Mouse (Mus musculus) ES-Bruce4 (cell line): Measurements from ENCODE around the gene Anpep. TPM values are rescaled to one million over a fixed set of nuclear protein-coding genes. Genes with fewer than 3 reads are reported as not detected.

ENCODE experiments used
- H3K27ac ChIP-seq: 2 replicates; pipeline ENCODE4 v1.5.1; 2012; ENCODE audit warnings: low read length, inconsistent platforms; ENCODE audit not compliant: insufficient read depth
- H3K27me3 ChIP-seq: 2 replicates; pipeline ENCODE4 v1.6.1; 2012; ENCODE audit warnings: mild to moderate bottlenecking, low read length, inconsistent platforms; ENCODE audit not compliant: control insufficient read depth, poor library complexity, insufficient read depth, severe bottlenecking
- H3K36me3 ChIP-seq: 2 replicates; pipeline ENCODE4 v1.6.1; 2012; ENCODE audit warnings: inconsistent platforms, mild to moderate bottlenecking, low read length, moderate library complexity; ENCODE audit not compliant: control insufficient read depth, poor library complexity, insufficient read depth, severe bottlenecking
- H3K4me1 ChIP-seq: one replicate; pipeline ENCODE4 v1.8.1; 2011; ENCODE audit warnings: low read length; ENCODE audit not compliant: control insufficient read depth, insufficient read depth
- H3K4me3 ChIP-seq: 2 replicates; pipeline ENCODE4 v1.5.1; 2011; ENCODE audit warnings: low read depth, mild to moderate bottlenecking, low read length
- H3K9ac ChIP-seq: 2 replicates; pipeline ENCODE4 v1.6.1; 2012; ENCODE audit warnings: low read depth, mild to moderate bottlenecking, inconsistent platforms; ENCODE audit not compliant: poor library complexity, severe bottlenecking
- H3K9me3 ChIP-seq: replicated peaks from 2 replicates; pipeline ENCODE4 v1.6.1; 2012; ENCODE audit warnings: mild to moderate bottlenecking, low read length, inconsistent platforms; ENCODE audit not compliant: control insufficient read depth, poor library complexity, insufficient read depth, severe bottlenecking
- CTCF ChIP-seq: IDR thresholded peaks from one replicate; pipeline ENCODE4 v1.8.1; 2011; ENCODE audit warnings: low read depth, low read length
- EP300 ChIP-seq: IDR thresholded peaks from 2 replicates; pipeline ENCODE4 v1.6.1; 2011; ENCODE audit warnings: low read depth, low read length; ENCODE audit not compliant: insufficient read depth
- POLR2A ChIP-seq: IDR thresholded peaks from one replicate; pipeline ENCODE4 v1.8.1; 2011; ENCODE audit warnings: low read length; ENCODE audit not compliant: insufficient read depth
- polyA plus RNA-seq: library from polyadenylated mRNA; stranded (reverse); fragments of >200 nt; gene quantifications from 2 replicates; pipeline ENCODE4 v1.2.4, GENCODE M21; 2011; ENCODE audit warnings: low read depth; ENCODE audit not compliant: missing spikeins, insufficient read depth, insufficient read length

Gene Anpep
- polyA plus RNA-seq, 1 experiment = 9.7 TPM

DNA sequence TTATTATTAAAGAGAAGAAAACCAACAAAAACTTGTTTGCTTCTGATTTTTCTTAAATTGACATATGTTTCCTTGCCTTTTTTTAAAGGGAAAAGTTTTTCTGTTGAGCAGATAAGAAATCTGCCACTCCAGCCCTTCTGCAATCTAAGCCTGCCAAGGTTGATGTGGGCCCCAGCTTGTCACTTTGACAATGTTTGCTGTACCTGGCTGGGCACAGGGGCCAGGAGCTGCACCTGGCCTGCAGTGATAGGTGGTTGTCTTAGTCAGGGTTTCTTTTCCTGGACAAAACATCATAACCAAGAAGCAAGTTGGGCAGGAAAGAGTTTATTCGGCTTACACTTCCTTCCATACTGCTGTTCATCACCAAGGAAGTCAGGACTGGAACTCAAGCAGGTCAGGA lies 47.5 kb downstream of the Anpep start:
- Histone ChIP-seq H3K9ac (no peak overlapping the region), H3K27ac (no peak overlapping the region), H3K4me3 (no peak overlapping the region), H3K27me3 (no peaks in the 10 kb centered on the region; the same call in 1 of the 2 replicates), H3K4me1 (peaks cover under 1% of the 10 kb centered on the region), H3K9me3 (no peaks in the 10 kb centered on the region), H3K36me3 (no peaks in the 10 kb centered on the region)
- TF ChIP-seq POLR2A (no peak), EP300 (no peak), CTCF (no peak)

DNA sequence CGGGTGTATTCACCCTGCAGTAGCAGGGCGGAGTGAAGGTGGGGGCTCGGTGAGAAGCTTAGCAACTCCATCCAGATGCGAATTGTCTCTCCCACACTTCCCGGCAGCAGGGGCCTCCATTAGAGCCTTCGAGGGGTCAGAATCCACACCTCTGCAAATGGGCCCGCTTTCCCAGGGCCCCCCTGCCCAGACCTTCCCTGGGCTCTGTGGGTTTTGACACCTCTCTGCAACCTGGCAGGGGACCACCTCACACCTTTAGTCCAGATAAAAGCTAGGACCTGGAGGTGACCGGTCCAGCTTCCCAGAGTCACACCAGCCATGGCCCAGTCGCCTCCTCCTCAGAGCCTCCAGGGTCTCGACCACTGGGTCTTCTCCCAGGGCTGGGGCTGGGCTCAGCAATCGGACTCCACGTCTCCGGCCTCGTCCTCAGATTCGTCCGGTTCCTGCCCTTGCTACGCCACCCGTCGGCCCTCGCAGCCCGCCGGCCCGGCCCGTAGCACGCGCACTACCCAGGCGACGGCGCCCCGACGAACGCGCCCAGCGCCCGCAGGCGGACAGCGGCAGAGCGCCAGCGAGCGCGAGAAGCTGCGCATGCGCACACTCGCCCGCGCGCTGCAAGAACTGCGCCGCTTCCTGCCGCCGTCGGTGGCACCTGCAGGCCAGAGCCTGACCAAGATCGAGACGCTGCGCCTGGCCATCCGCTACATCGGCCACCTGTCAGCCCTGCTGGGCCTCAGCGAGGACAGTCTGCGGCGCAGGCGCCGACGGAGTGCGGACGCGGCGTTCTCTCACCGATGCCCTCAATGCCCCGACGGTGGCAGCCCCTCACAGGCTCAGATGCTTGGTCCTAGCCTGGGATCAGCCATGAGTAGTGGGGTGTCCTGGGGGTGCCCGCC lies 50.0 kb downstream of the Anpep start, which contains the start of gene Mesp2:
Gene Mesp2, plus strand, starts transcription at position 117 of the 896 bp plus-strand sequence.
- Histone ChIP-seq H3K9ac (peak within 1 kb of the TSS; percentile 16; the same call in 1 of the 2 replicates), H3K27me3 (no peaks in the 10 kb centered on the region; the same call in 1 of the 2 replicates), H3K4me1 (no peaks in the 10 kb centered on the region), H3K27ac (no peak within 1 kb of the TSS), H3K36me3 (no peaks in the 10 kb centered on the region), H3K4me3 (peak within 1 kb of the TSS; percentile 39), H3K9me3 (no peaks in the 10 kb centered on the region)
- TF ChIP-seq EP300 (no peak; the same call in 1 of the 2 replicates), CTCF (no peak), POLR2A (no peak)

DNA sequence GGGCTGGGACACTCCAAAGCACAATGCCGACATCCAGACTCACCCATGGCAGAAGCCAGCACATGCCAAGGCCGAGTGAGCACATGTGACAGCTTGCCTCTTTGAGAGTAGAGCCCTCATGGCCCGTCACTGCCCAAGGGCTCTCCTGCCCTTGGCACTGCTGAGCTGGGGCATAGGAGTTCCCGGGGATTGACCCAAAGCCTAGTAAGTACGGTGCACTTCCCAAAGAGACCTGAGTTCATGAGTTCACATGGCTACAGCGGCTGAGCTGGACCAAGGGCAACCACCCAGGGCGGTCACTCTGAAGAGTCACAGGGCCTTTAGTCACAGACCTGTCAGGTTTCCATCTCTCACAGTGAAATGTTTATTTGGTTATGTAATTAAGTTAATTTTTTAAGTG lies 52.3 kb downstream of the Anpep start:
- H3K27ac ChIP-seq = no peak overlapping the region
- H3K9me3 ChIP-seq = no peaks in the 10 kb centered on the region
- no peaks in the 10 kb centered on the region; the same call in 1 of the 2 replicates for H3K27me3 ChIP-seq
- no peak overlapping the region for H3K9ac ChIP-seq
- no peaks in the 10 kb centered on the region for H3K36me3 ChIP-seq
- no peak overlapping the region for H3K4me3 ChIP-seq
- no peaks in the 10 kb centered on the region for H3K4me1 ChIP-seq
- TF ChIP-seq CTCF = no peak
- no peak for TF ChIP-seq POLR2A
- no peak for TF ChIP-seq EP300

DNA sequence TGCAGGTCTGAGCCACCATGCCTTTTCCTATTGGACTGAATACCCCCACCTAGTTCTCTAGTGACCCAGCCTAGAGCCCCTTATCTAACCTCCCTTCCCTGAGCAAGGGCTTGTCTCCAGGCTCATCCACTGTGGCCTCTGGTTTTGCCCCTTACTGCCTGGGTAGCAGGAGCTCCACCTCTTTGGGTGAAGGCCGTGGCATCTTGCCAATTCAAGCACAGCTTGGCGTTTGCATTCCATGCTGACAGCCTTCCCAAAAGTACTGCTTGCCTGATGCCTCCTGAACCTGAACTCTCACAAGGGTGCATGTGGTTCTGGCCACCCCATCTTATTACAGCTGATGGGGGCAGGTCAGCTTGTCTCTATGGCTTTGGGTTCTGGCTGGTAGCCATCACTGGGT lies 57.0 kb downstream of the Anpep start:
- H3K27me3 ChIP-seq = no peaks in the 10 kb centered on the region
- TF ChIP-seq CTCF = no peak
- TF ChIP-seq EP300 = no peak
- no peak for TF ChIP-seq POLR2A

DNA sequence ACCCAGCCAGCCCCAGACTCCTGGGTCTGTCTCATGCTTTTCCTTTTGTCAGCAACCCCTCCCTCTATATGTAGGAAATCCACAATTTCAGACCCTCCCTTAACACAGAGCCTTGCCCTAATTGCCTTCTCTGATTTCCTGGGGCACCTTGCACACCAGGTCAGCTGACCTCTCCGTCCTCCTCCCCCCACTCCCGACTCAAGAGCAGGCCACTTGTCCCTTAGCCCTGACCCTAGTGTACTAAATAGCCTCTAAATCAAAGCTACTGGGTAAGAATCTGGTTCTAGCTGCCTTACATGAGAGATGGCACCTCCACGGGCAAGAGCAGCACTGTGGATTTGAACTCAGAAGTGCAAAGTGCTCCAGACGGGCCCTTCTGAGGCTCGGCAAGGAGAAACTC lies 58.8 kb downstream of the Anpep start:
- no peaks in the 10 kb centered on the region for H3K36me3 ChIP-seq
- no peak overlapping the region for H3K9ac ChIP-seq
- no peak for TF ChIP-seq CTCF
- no peak for TF ChIP-seq EP300
- TF ChIP-seq POLR2A = no peak

More for the DNA sequence above, 57.0 kb downstream of the Anpep start:
- peaks cover 1% of the 10 kb centered on the region for H3K4me1 ChIP-seq
- no peak overlapping the region for H3K9ac ChIP-seq
- no peak overlapping the region for H3K27ac ChIP-seq
- no peaks in the 10 kb centered on the region for H3K9me3 ChIP-seq
- H3K36me3 ChIP-seq = no peaks in the 10 kb centered on the region
- H3K4me3 ChIP-seq = no peak overlapping the region

DNA sequence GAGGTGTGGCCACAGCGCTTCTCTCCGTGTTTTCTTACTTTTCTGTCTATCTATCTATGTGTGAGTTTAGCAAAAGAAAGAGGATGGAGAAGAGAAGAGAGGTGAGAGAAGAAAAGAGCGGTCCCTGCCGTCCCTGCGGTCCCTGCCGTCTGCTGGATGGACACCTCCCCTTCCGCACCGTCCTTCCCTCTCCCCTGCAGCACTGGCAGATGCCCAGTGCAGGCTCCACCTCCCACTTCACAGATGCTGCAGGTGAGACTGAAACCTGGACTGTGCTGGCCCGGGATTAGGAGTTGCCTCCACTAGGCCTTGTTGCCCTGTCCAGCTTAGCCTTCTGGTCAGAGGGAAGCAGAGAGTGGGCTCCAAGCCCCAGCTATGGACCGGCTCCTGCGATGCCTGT lies 59.5 kb downstream of the Anpep start:
- Histone ChIP-seq H3K9ac (no peak overlapping the region), H3K27ac (no peak overlapping the region), H3K4me1 (peaks cover 1% of the 10 kb centered on the region), H3K36me3 (no peaks in the 10 kb centered on the region), H3K9me3 (no peaks in the 10 kb centered on the region), H3K4me3 (no peak overlapping the region), H3K27me3 (no peaks in the 10 kb centered on the region)
- TF ChIP-seq EP300 (no peak), POLR2A (no peak), CTCF (no peak)

More for the DNA sequence above, 58.8 kb downstream of the Anpep start:
- Histone ChIP-seq H3K9me3 (no peaks in the 10 kb centered on the region), H3K4me1 (peaks cover 1% of the 10 kb centered on the region), H3K4me3 (no peak overlapping the region), H3K27ac (no peak overlapping the region), H3K27me3 (no peaks in the 10 kb centered on the region)
